Mouse (Mus musculus) hindbrain, embryonic 12.5 days (tissue): ENCODE data around the gene Lrrc25. TPM values are rescaled to one million over a fixed set of nuclear protein-coding genes. Genes with fewer than 3 reads are reported as not detected.
A peak's percentile ranks its signal among the peaks of the same experiment; 100 is the strongest.

Experiments
- ATAC-seq: fragments of 200-750 bp; cut with Nextera tagmentation; 2 replicates; pipeline ENCODE4 v1.8.0; 2017; ENCODE audit warnings: moderate TSS enrichment; ENCODE audit not compliant: low FRiP score
- H3K27ac ChIP-seq: fragments of 300-500 bp; sonication (generic); 2 replicates; pipeline ENCODE4 v1.5.1; 2016; ENCODE audit warnings: mild to moderate bottlenecking
- H3K27me3 ChIP-seq: fragments of 300-500 bp; sonication (generic); 2 replicates; pipeline ENCODE4 v1.6.1; 2016; ENCODE audit warnings: mild to moderate bottlenecking
- H3K36me3 ChIP-seq: fragments of 300-500 bp; sonication (generic); 2 replicates; pipeline ENCODE4 v1.6.1; 2016; ENCODE audit warnings: mild to moderate bottlenecking
- H3K4me1 ChIP-seq: fragments of 300-500 bp; sonication (generic); 2 replicates; pipeline ENCODE4 v1.6.1; 2016
- H3K4me2 ChIP-seq: fragments of 300-500 bp; sonication (generic); replicated peaks from 2 replicates; pipeline ENCODE4 v1.6.1; 2016; ENCODE audit warnings: mild to moderate bottlenecking
- H3K4me3 ChIP-seq: fragments of 300-500 bp; sonication (generic); 2 replicates; pipeline ENCODE4 v1.5.1; 2016; ENCODE audit warnings: mild to moderate bottlenecking
- H3K9ac ChIP-seq: fragments of 300-500 bp; sonication (generic); 2 replicates; pipeline ENCODE4 v1.6.1; 2016; ENCODE audit warnings: mild to moderate bottlenecking, moderate library complexity
- H3K9me3 ChIP-seq: fragments of 300-500 bp; sonication (generic); replicated peaks from 2 replicates; pipeline ENCODE4 v1.6.1; 2016; ENCODE audit warnings: mild to moderate bottlenecking
- WGBS: fragments of 180-500 bp; shearing (Covaris S2); methylation state at CpG from one replicate; pipeline ENCODE4 v1.1.7; 2016; 5-methylcytosine and 5-hydroxymethylcytosine counted together
- polyA plus RNA-seq: library from polyadenylated mRNA; unstranded; fragments of >200 nt; fragmentation: Nextera tagmentation; extraction: Ambion mirVana; gene quantifications from 2 replicates; pipeline ENCODE4 v1.2.1, GENCODE M21; 2016

The Lrrc25 gene
- polyA plus RNA-seq, 1 experiment from 2014 or later = 0.79 TPM

GRCm38 (mm10) chr8:70610796-70611771, 4.9 kb upstream of the Lrrc25 start:
- Histone ChIP-seq H3K4me1 (peaks cover 50% of the 10 kb centered on the region), H3K27ac (peak overlapping the region; percentile 95), H3K9me3 (no peaks in the 10 kb centered on the region), H3K9ac (peak overlapping the region; percentile 66), H3K4me2 (peak overlapping the region; percentile 89), H3K27me3 (no peaks in the 10 kb centered on the region), H3K4me3 (peak overlapping the region; percentile 40), H3K36me3 (no peaks in the 10 kb centered on the region)
- WGBS = under 1% methylated on average over 51 of the region's 54 CpGs
- peak; percentile 12; the same call in 1 of the 2 replicates for ATAC-seq

- Histone ChIP-seq H3K27ac (peak overlapping the region; percentile 55; the same call in 1 of the 2 replicates), H3K9me3 (no peaks in the 10 kb centered on the region), H3K36me3 (no peaks in the 10 kb centered on the region), H3K4me2 (peak overlapping the region; percentile 89), H3K27me3 (no peaks in the 10 kb centered on the region), H3K4me1 (peaks cover 44% of the 10 kb centered on the region), H3K4me3 (peak overlapping the region; percentile 40), H3K9ac (peak overlapping the region; percentile 66; the same call in 1 of the 2 replicates)
- ATAC-seq = no peak
- WGBS = under 1% methylated on average over 6 of the region's 6 CpGs
These were observed 4.1 kb upstream of the Lrrc25 start for GRCm38 (mm10) chr8:70611849-70612248.

- Histone ChIP-seq H3K9ac (no peak overlapping the region), H3K9me3 (no peaks in the 10 kb centered on the region), H3K36me3 (no peaks in the 10 kb centered on the region), H3K4me2 (no peak overlapping the region), H3K4me3 (no peak overlapping the region), H3K27me3 (no peaks in the 10 kb centered on the region), H3K4me1 (peaks cover 38% of the 10 kb centered on the region), H3K27ac (no peak overlapping the region)
- 16% methylated on average over 1 of the region's 1 CpGs for WGBS
- no peak for ATAC-seq
These were observed 2.2 kb upstream of the Lrrc25 start for GRCm38 (mm10) chr8:70613763-70614162.

GRCm38 (mm10) chr8:70614469-70614868, 1.5 kb upstream of the Lrrc25 start:
- H3K27ac ChIP-seq = no peak overlapping the region

GRCm38 (mm10) chr8:70615281-70615680, 674 bp upstream of the Lrrc25 start:
- H3K27me3 ChIP-seq = peaks cover 1% of the 10 kb centered on the region
- no peaks in the 10 kb centered on the region for H3K36me3 ChIP-seq
- H3K9me3 ChIP-seq = no peaks in the 10 kb centered on the region
- H3K9ac ChIP-seq = no peak overlapping the region
- 92% methylated on average over 8 of the region's 8 CpGs for WGBS
- peaks cover 28% of the 10 kb centered on the region for H3K4me1 ChIP-seq
- ATAC-seq = no peak
- no peak overlapping the region for H3K4me3 ChIP-seq
- H3K27ac ChIP-seq = no peak overlapping the region
- no peak overlapping the region for H3K4me2 ChIP-seq

More at GRCm38 (mm10) chr8:70614469-70614868, 1.5 kb upstream of the Lrrc25 start:
- Histone ChIP-seq H3K4me1 (peaks cover 34% of the 10 kb centered on the region), H3K4me3 (no peak overlapping the region), H3K4me2 (no peak overlapping the region), H3K27me3 (no peaks in the 10 kb centered on the region), H3K9ac (no peak overlapping the region), H3K9me3 (no peaks in the 10 kb centered on the region), H3K36me3 (no peaks in the 10 kb centered on the region)
- ATAC-seq = no peak
- 71% methylated on average over 5 of the region's 5 CpGs for WGBS

- peaks cover 13% of the 10 kb centered on the region for H3K27me3 ChIP-seq
- no peak overlapping the region for H3K9ac ChIP-seq
- 48% methylated on average over 11 of the region's 11 CpGs for WGBS
- H3K27ac ChIP-seq = no peak overlapping the region
- ATAC-seq = no peak
- H3K4me3 ChIP-seq = no peak overlapping the region
- H3K4me2 ChIP-seq = no peak overlapping the region
- H3K9me3 ChIP-seq = no peaks in the 10 kb centered on the region
- no peaks in the 10 kb centered on the region for H3K36me3 ChIP-seq
- H3K4me1 ChIP-seq = peaks cover 17% of the 10 kb centered on the region
These were observed 690 bp downstream of the Lrrc25 start for GRCm38 (mm10) chr8:70616645-70617044.

GRCm38 (mm10) chr8:70617985-70618384, 2.0 kb downstream of the Lrrc25 start:
- no peak overlapping the region; the same call in 1 of the 2 replicates for H3K9ac ChIP-seq
- no peaks in the 10 kb centered on the region for H3K36me3 ChIP-seq
- H3K4me3 ChIP-seq = no peak overlapping the region
- peaks cover 16% of the 10 kb centered on the region for H3K4me1 ChIP-seq
- H3K9me3 ChIP-seq = no peaks in the 10 kb centered on the region
- peaks cover 23% of the 10 kb centered on the region for H3K27me3 ChIP-seq
- 81% methylated on average over 11 of the region's 11 CpGs for WGBS
- H3K27ac ChIP-seq = no peak overlapping the region
- no peak for ATAC-seq
- H3K4me2 ChIP-seq = no peak overlapping the region

- H3K27ac ChIP-seq = no peak overlapping the region
These were observed 3.0 kb downstream of the Lrrc25 start for GRCm38 (mm10) chr8:70618888-70619334.

GRCm38 (mm10) chr8:70622220-70622619, 6.3 kb downstream of the Lrrc25 start:
- Histone ChIP-seq H3K36me3 (no peaks in the 10 kb centered on the region), H3K4me3 (no peak overlapping the region), H3K4me1 (peaks cover 13% of the 10 kb centered on the region), H3K27me3 (peaks cover 24% of the 10 kb centered on the region), H3K27ac (no peak overlapping the region), H3K9me3 (no peaks in the 10 kb centered on the region), H3K9ac (no peak overlapping the region), H3K4me2 (no peak overlapping the region)
- WGBS = 72% methylated on average over 3 of the region's 3 CpGs
- ATAC-seq = no peak

More at GRCm38 (mm10) chr8:70618888-70619334, 3.0 kb downstream of the Lrrc25 start:
- Histone ChIP-seq H3K9ac (peak overlapping the region; percentile 13; the same call in 1 of the 2 replicates), H3K4me1 (peaks cover 13% of the 10 kb centered on the region), H3K4me2 (no peak overlapping the region), H3K4me3 (no peak overlapping the region), H3K27me3 (peaks cover 24% of the 10 kb centered on the region), H3K36me3 (no peaks in the 10 kb centered on the region), H3K9me3 (no peaks in the 10 kb centered on the region)
- 33% methylated on average over 9 of the region's 9 CpGs for WGBS
- ATAC-seq = peak; percentile 49; the same call in 1 of the 2 replicates

- H3K27me3 ChIP-seq = peaks cover 24% of the 10 kb centered on the region
- H3K36me3 ChIP-seq = no peaks in the 10 kb centered on the region
- peaks cover 10% of the 10 kb centered on the region for H3K4me1 ChIP-seq
- H3K4me2 ChIP-seq = no peak overlapping the region
- H3K9ac ChIP-seq = no peak overlapping the region
- ATAC-seq = no peak
- WGBS = 19% methylated on average over 5 of the region's 5 CpGs
- no peak overlapping the region for H3K27ac ChIP-seq
- H3K4me3 ChIP-seq = no peak overlapping the region
- no peaks in the 10 kb centered on the region for H3K9me3 ChIP-seq
These were observed 9.1 kb downstream of the Lrrc25 start for GRCm38 (mm10) chr8:70625104-70625503.

- 87% methylated on average over 5 of the region's 5 CpGs for WGBS
- Histone ChIP-seq H3K27me3 (peaks cover 24% of the 10 kb centered on the region), H3K4me3 (no peak overlapping the region), H3K9ac (no peak overlapping the region), H3K4me2 (no peak overlapping the region), H3K36me3 (no peaks in the 10 kb centered on the region), H3K27ac (no peak overlapping the region), H3K9me3 (no peaks in the 10 kb centered on the region), H3K4me1 (peaks cover 23% of the 10 kb centered on the region)
- ATAC-seq = no peak
These were observed 11.1 kb downstream of the Lrrc25 start for GRCm38 (mm10) chr8:70627041-70627440.

- H3K9me3 ChIP-seq = no peaks in the 10 kb centered on the region
- ATAC-seq = peak; percentile 2; the same call in 1 of the 2 replicates
- 60% methylated on average over 7 of the region's 7 CpGs for WGBS
- H3K27ac ChIP-seq = peak overlapping the region; percentile 52; the same call in 1 of the 2 replicates
- peak overlapping the region; percentile 63 for H3K4me2 ChIP-seq
- peak overlapping the region; percentile 55 for H3K9ac ChIP-seq
- H3K27me3 ChIP-seq = peaks cover 21% of the 10 kb centered on the region
- peak overlapping the region; percentile 47; the same call in 1 of the 2 replicates for H3K4me3 ChIP-seq
- peaks cover 24% of the 10 kb centered on the region for H3K4me1 ChIP-seq
- no peaks in the 10 kb centered on the region for H3K36me3 ChIP-seq
These were observed 13.1 kb downstream of the Lrrc25 start for GRCm38 (mm10) chr8:70628986-70629490.
